Comparison of ENCODE assay signal across 24 mouse cellular contexts in the genomic region with DNA sequence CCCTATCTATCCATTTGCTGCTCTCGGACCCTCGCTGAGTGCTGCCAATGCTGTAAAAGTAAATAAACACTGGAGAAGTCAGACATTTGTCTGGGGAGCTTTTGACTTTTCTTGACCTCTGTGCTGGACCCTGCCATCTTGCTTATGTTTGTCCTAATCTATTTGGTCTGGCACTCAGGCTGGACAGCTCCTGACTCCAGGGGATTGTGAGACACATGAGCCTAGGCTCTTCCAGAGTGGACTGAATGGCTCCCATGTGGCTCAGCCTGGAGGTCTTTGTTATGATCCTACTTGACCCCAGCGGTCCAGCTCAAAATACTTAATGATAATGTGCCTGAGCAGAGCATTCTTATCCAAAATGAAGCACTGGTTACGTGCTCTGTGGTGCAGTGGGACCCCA.
A peak's percentile ranks its signal among the peaks of the same experiment; 100 is the strongest.
DNase-seq lines count a peak whose midpoint lies in the region; ATAC-seq lines count a peak whose summit lies in the region.
"Had no signal": no experiment of that assay in that cellular context is flagged by ENCODE, and none has a peak within 500 bp of the region (broad histone marks: within the 10 kb centered on the region; RNA-seq: fewer than 3 reads in every experiment).

No protein-coding gene starts in this region.

- H3K4me3 ChIP-seq in forebrain, embryonic 10.5 days = no peak overlapping the region
- no peak overlapping the region for H3K4me3 ChIP-seq in forebrain, embryonic 14.5 days (ENCODE audit: low read depth, low read length)
- H3K4me3 ChIP-seq in kidney, embryonic 16.5 days (ENCODE audit: low read length) = no peak overlapping the region
- H3K4me3 ChIP-seq: embryonic facial prominence, embryonic 12.5 days; forebrain, embryonic 12.5 days; gastrocnemius, adult 2 months; heart, embryonic 10.5 days; hindbrain, embryonic 13.5 days had no signal

- DNase-seq in forebrain, embryonic 10.5 days (ENCODE audit: extremely low spot score, low spot score) = peak; percentile 8
- no peak for DNase-seq in forebrain, embryonic 14.5 days (ENCODE audit: low spot score)
- DNase-seq in kidney, postnatal 14 days = peak; percentile 33
- peak; percentile 40 for DNase-seq in embryo, embryonic 11 days
- DNase-seq in skeletal muscle tissue, adult 2 months (ENCODE audit: low read depth, low spot score) = peak; percentile 18
- no peak for DNase-seq in ovary, postnatal 36 days (ENCODE audit: low spot score)
- DNase-seq: adrenal gland, postnatal 10 days; B cell, adult 2 months; cerebellum, adult 11 months; cerebellum, adult 8-10 months; cerebellum, postnatal 14 days; forebrain, postnatal 0 days; gastrocnemius, adult 2 months; gastrocnemius, postnatal 25 days; heart, postnatal 10 days; heart, postnatal 4 days had no signal

- H3K9me3 ChIP-seq in forebrain, embryonic 10.5 days = peaks cover 10% of the 10 kb centered on the region
- H3K9me3 ChIP-seq in forebrain, embryonic 14.5 days (replicated peaks; ENCODE audit: control insufficient read depth, low read length) = no peaks in the 10 kb centered on the region
- H3K9me3 ChIP-seq in kidney, embryonic 16.5 days (ENCODE audit: low read length) = peaks cover 9% of the 10 kb centered on the region; the same call in 1 of the 2 replicates
- H3K9me3 ChIP-seq: forebrain, embryonic 12.5 days; G1E; heart, embryonic 10.5 days; hindbrain, embryonic 13.5 days had no signal

- no peaks in the 10 kb centered on the region for H3K27me3 ChIP-seq in forebrain, embryonic 10.5 days (ENCODE audit: poor library complexity, severe bottlenecking)
- H3K27me3 ChIP-seq in forebrain, embryonic 14.5 days (replicated peaks; ENCODE audit: control insufficient read depth, insufficient read depth, low read length) = no peaks in the 10 kb centered on the region
- H3K27me3 ChIP-seq in kidney, embryonic 16.5 days (ENCODE audit: insufficient read depth, low read length) = no peaks in the 10 kb centered on the region
- H3K27me3 ChIP-seq: embryonic facial prominence, embryonic 12.5 days; forebrain, embryonic 12.5 days; hindbrain, embryonic 13.5 days had no signal

- H3K4me2 ChIP-seq in forebrain, embryonic 14.5 days (ENCODE audit: low read length) = no peak overlapping the region
- no peak overlapping the region for H3K4me2 ChIP-seq in kidney, embryonic 16.5 days (replicated peaks; ENCODE audit: low read depth, low read length)
- H3K4me2 ChIP-seq: embryonic facial prominence, embryonic 12.5 days; forebrain, embryonic 12.5 days; hindbrain, embryonic 13.5 days had no signal

- H3K9ac ChIP-seq in forebrain, embryonic 14.5 days (ENCODE audit: low read length) = no peak overlapping the region
- H3K9ac ChIP-seq in kidney, embryonic 16.5 days (replicated peaks; ENCODE audit: low read length) = no peak overlapping the region
- H3K9ac ChIP-seq: embryonic facial prominence, embryonic 12.5 days; forebrain, embryonic 12.5 days; forebrain, postnatal 0 days; hindbrain, embryonic 13.5 days had no signal

- WGBS in forebrain, embryonic 10.5 days = 72% methylated on average over 4 of the region's 4 CpGs
- WGBS in forebrain, embryonic 14.5 days = 82% methylated on average over 4 of the region's 4 CpGs
- WGBS in kidney, embryonic 16.5 days = 16% methylated on average over 4 of the region's 4 CpGs

- no peak overlapping the region for H3K27ac ChIP-seq in forebrain, embryonic 10.5 days
- H3K27ac ChIP-seq in forebrain, embryonic 14.5 days (ENCODE audit: low read depth, low read length) = no peak overlapping the region
- no peak overlapping the region for H3K27ac ChIP-seq in kidney, embryonic 16.5 days (ENCODE audit: low read length)
- H3K27ac ChIP-seq: embryonic facial prominence, embryonic 12.5 days; forebrain, embryonic 12.5 days; gastrocnemius, adult 2 months; heart, embryonic 10.5 days; hindbrain, embryonic 13.5 days had no signal

- ATAC-seq in forebrain, embryonic 14.5 days = no peak
- ATAC-seq in kidney, embryonic 16.5 days (ENCODE audit: low FRiP score, low TSS enrichment) = no peak
- no peak for ATAC-seq in inflammation-experienced regulatory T-cells, adult 6 months
- ATAC-seq: CD4-positive, CD25-positive, alpha-beta regulatory T cell, adult 4 months; forebrain, postnatal 0 days had no signal

- no peaks in the 10 kb centered on the region for H3K4me1 ChIP-seq in forebrain, embryonic 10.5 days
- no peaks in the 10 kb centered on the region for H3K4me1 ChIP-seq in forebrain, embryonic 14.5 days (ENCODE audit: control insufficient read depth, insufficient read depth, low read length)
- H3K4me1 ChIP-seq in kidney, embryonic 16.5 days (ENCODE audit: insufficient read depth, low read length) = no peaks in the 10 kb centered on the region
- H3K4me1 ChIP-seq: forebrain, embryonic 12.5 days; heart, embryonic 10.5 days; hindbrain, embryonic 13.5 days had no signal

- H3K36me3 ChIP-seq in forebrain, embryonic 10.5 days (replicated peaks) = no peaks in the 10 kb centered on the region
- no peaks in the 10 kb centered on the region for H3K36me3 ChIP-seq in forebrain, embryonic 14.5 days (ENCODE audit: control insufficient read depth, insufficient read depth, low read length)
- no peaks in the 10 kb centered on the region for H3K36me3 ChIP-seq in kidney, embryonic 16.5 days (ENCODE audit: insufficient read depth, low read length)
- H3K36me3 ChIP-seq: embryonic facial prominence, embryonic 12.5 days; forebrain, embryonic 12.5 days; G1E; heart, embryonic 10.5 days; hindbrain, embryonic 13.5 days had no signal

Comparison
In these comparisons a context has a peak if more than half of its experiments do, and no peak if none do; other contexts are left out.
1. DNase-seq: peak in forebrain, embryonic 10.5 days (single experiment), kidney, postnatal 14 days (single experiment), embryo, embryonic 11 days (single experiment) and skeletal muscle tissue, adult 2 months (single experiment); none in forebrain, embryonic 14.5 days (single experiment) and ovary, postnatal 36 days (single experiment).